Mouse (Mus musculus) forebrain, embryonic 12.5 days (tissue): Measurements from ENCODE around the gene Usp27x. TPM values are rescaled to one million over a fixed set of nuclear protein-coding genes. Genes with fewer than 3 reads are reported as not detected.

ENCODE experiments used
- ATAC-seq: fragments of 200-750 bp; cut with Nextera tagmentation; 2 replicates; pipeline ENCODE4 v1.8.0; 2017; ENCODE audit warnings: moderate TSS enrichment; ENCODE audit not compliant: low FRiP score
- H3K27ac ChIP-seq: fragments of 300-500 bp; sonication (generic); 2 replicates; pipeline ENCODE4 v1.5.1; 2016; ENCODE audit warnings: mild to moderate bottlenecking
- H3K27me3 ChIP-seq: fragments of 300-500 bp; sonication (generic); 2 replicates; pipeline ENCODE4 v1.6.1; 2016; ENCODE audit warnings: mild to moderate bottlenecking
- H3K36me3 ChIP-seq: fragments of 300-500 bp; sonication (generic); replicated peaks from 2 replicates; pipeline ENCODE4 v1.6.1; 2016; ENCODE audit warnings: mild to moderate bottlenecking
- H3K4me1 ChIP-seq: fragments of 300-500 bp; sonication (generic); 2 replicates; pipeline ENCODE4 v1.6.1; 2016
- H3K4me2 ChIP-seq: fragments of 300-500 bp; sonication (generic); 2 replicates; pipeline ENCODE4 v1.6.1; 2016; ENCODE audit warnings: mild to moderate bottlenecking, moderate library complexity
- H3K4me3 ChIP-seq: fragments of 300-500 bp; sonication (generic); replicated peaks from 2 replicates; pipeline ENCODE4 v1.5.1; 2016; ENCODE audit warnings: mild to moderate bottlenecking
- H3K9ac ChIP-seq: fragments of 300-500 bp; sonication (generic); 2 replicates; pipeline ENCODE4 v1.6.1; 2016; ENCODE audit warnings: mild to moderate bottlenecking
- H3K9me3 ChIP-seq: fragments of 300-500 bp; sonication (generic); 2 replicates; pipeline ENCODE4 v1.6.1; 2016
- WGBS: fragments of 180-500 bp; shearing (Covaris S2); methylation state at CpG from one replicate; pipeline ENCODE4 v1.1.7; 2016; 5-methylcytosine and 5-hydroxymethylcytosine counted together
- polyA plus RNA-seq: library from polyadenylated mRNA; unstranded; fragments of >200 nt; fragmentation: Nextera tagmentation; extraction: Ambion mirVana; gene quantifications from 2 replicates; pipeline ENCODE4 v1.2.1, GENCODE M21; 2016

Gene Usp27x
- polyA plus RNA-seq, result 1.3 and 1.4 TPM in 2 replicates

- H3K4me3 ChIP-seq, result peak within 1 kb of the TSS; percentile 57
- H3K4me2 ChIP-seq, result peak within 1 kb of the TSS; percentile 80
- ATAC-seq, result peak; percentile 90
- H3K36me3 ChIP-seq, result no peaks in the 10 kb centered on the region
- no peaks in the 10 kb centered on the region for H3K27me3 ChIP-seq
- H3K9ac ChIP-seq, result peak within 1 kb of the TSS; percentile 69
- H3K9me3 ChIP-seq, result no peaks in the 10 kb centered on the region
- 17% methylated on average over 51 of the region's 51 CpGs for WGBS
- peak within 1 kb of the TSS; percentile 82 for H3K27ac ChIP-seq
- peaks cover 3% of the 10 kb centered on the region; the same call in 1 of the 2 replicates for H3K4me1 ChIP-seq
Observed at GRCm38 (mm10) chrX:7375716-7376480, at the start of gene Usp27x. Usp27x (minus strand) TSS chrX:7375830.

- Histone ChIP-seq H3K27me3 (no peaks in the 10 kb centered on the region), H3K27ac (no peak overlapping the region), H3K9ac (peak overlapping the region; percentile 51; the same call in 1 of the 2 replicates), H3K4me2 (peak overlapping the region; percentile 58), H3K4me1 (no peaks in the 10 kb centered on the region), H3K9me3 (no peaks in the 10 kb centered on the region), H3K36me3 (no peaks in the 10 kb centered on the region), H3K4me3 (peak overlapping the region; percentile 44)
- peak; percentile 63 for ATAC-seq
- WGBS, result 26% methylated on average over 26 of the region's 26 CpGs
Observed at GRCm38 (mm10) chrX:7422691-7423111, 47.1 kb upstream of the Usp27x start.

DNA sequence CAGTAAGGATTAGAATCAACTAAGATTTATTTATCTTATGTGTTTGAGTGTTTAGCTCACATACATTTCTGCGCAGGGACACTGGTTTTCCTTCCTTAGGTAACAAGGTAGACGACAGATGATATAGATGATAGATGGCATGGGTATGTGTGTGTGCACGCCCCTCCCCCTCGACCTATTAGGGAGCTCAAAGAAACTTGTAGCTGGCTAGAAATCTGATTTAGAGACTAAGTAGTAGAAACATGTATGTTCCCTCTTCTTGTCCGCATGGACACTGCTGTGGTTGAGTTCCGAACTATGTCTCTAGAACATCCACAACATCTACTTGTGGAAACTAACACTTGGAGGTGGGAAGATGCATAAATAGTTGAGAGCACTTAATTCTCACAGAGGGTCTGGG is 46.5 kb upstream of the Usp27x start:
- H3K4me1 ChIP-seq, result no peaks in the 10 kb centered on the region
- no peak for ATAC-seq
- H3K27ac ChIP-seq, result no peak overlapping the region
- H3K9ac ChIP-seq, result no peak overlapping the region
- H3K9me3 ChIP-seq, result no peaks in the 10 kb centered on the region
- H3K27me3 ChIP-seq, result no peaks in the 10 kb centered on the region
- no peaks in the 10 kb centered on the region for H3K36me3 ChIP-seq
- peak overlapping the region; percentile 58 for H3K4me2 ChIP-seq
- H3K4me3 ChIP-seq, result peak overlapping the region; percentile 44
- 68% methylated on average over 6 of the region's 6 CpGs for WGBS

DNA sequence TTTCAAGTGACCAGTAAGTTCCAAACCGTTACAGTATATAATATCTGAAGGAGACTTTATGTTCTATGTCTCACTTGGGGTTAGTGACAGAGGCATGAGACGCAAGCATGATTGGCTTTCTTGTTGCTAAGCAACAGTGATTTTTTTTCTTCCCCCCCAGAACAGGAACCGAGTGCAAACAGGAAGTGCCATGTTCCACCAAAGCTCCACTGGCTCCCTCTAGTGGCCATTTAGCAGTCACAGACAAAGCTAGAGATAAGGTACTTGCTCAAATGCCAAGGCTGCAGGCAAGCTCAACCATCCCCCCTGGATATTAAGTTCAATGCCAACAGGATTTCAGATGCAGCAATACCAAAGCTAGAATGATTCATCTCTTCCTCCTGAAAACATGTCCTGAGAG is 45.4 kb upstream of the Usp27x start:
- H3K9me3 ChIP-seq, result no peaks in the 10 kb centered on the region
- H3K9ac ChIP-seq, result no peak overlapping the region
- H3K4me1 ChIP-seq, result no peaks in the 10 kb centered on the region
- no peak overlapping the region for H3K4me3 ChIP-seq
- ATAC-seq, result peak; percentile 37; the same call in 1 of the 2 replicates
- H3K36me3 ChIP-seq, result no peaks in the 10 kb centered on the region
- 35% methylated on average over 3 of the region's 3 CpGs for WGBS
- no peaks in the 10 kb centered on the region for H3K27me3 ChIP-seq
- H3K4me2 ChIP-seq, result 0 out of 2 replicates have a peak overlapping the region, but pooled peaks have one; percentile 13
- H3K27ac ChIP-seq, result no peak overlapping the region

GRCm38 (mm10) chrX:7416178-7416871 is 40.7 kb upstream of the Usp27x start:
- H3K4me2 ChIP-seq, result peak overlapping the region; percentile 19
- WGBS, result 29% methylated on average over 12 of the region's 12 CpGs
- no peak overlapping the region for H3K4me3 ChIP-seq

GRCm38 (mm10) chrX:7415308-7415707 is 39.7 kb upstream of the Usp27x start:
- Histone ChIP-seq H3K4me2 (no peak overlapping the region), H3K27ac (0 out of 2 replicates have a peak overlapping the region, but pooled peaks have one; percentile 5), H3K27me3 (no peaks in the 10 kb centered on the region), H3K36me3 (no peaks in the 10 kb centered on the region), H3K9ac (no peak overlapping the region), H3K9me3 (no peaks in the 10 kb centered on the region), H3K4me1 (no peaks in the 10 kb centered on the region), H3K4me3 (no peak overlapping the region)
- 90% methylated on average over 6 of the region's 6 CpGs for WGBS
- ATAC-seq, result no peak

More at GRCm38 (mm10) chrX:7416178-7416871, 40.7 kb upstream of the Usp27x start:
- no peaks in the 10 kb centered on the region for H3K4me1 ChIP-seq
- H3K27ac ChIP-seq, result peak overlapping the region; percentile 74
- H3K27me3 ChIP-seq, result no peaks in the 10 kb centered on the region
- no peak overlapping the region for H3K9ac ChIP-seq
- ATAC-seq, result peak; percentile 91
- H3K9me3 ChIP-seq, result no peaks in the 10 kb centered on the region
- no peaks in the 10 kb centered on the region for H3K36me3 ChIP-seq

DNA sequence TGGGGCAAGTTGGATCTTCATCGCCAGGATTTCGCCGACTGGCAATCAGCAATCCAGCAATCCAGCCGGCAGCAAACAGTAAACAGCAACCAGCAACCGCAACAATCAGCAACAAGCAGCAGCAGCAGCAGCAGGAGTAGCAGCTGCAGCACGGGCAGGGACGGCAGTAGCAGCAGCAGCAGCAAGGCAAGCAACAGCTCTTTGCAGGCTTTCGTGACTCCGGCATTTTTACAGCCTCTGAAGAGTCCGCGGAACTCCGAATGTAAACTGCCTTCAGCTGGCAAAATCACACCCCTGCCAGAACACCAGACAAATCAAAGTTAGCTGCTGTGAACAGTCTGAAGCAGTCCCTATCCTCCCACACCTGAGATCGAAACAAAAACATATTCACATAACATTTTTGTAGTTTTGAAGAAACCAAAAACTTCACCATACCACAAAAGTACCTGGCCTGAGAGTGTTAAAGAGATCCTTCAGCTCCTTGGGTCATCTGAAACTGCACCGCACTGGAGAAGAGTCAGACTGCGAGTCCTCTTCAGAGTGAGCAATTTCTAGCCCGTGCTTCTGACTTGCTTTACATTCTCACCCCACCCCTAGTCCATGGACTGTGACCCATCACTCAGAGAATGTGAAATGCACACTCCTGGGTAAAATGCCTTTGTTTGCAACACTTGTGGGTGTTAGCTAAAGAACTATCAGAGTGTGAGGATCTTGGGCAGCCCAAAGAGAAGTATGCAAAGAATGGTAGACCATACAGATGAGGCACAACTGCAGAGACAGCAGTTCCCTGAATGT is 36.8 kb upstream of the Usp27x start:
- Histone ChIP-seq H3K9ac (no peak overlapping the region), H3K9me3 (no peaks in the 10 kb centered on the region), H3K4me1 (no peaks in the 10 kb centered on the region), H3K4me2 (no peak overlapping the region), H3K27ac (no peak overlapping the region), H3K27me3 (no peaks in the 10 kb centered on the region), H3K4me3 (no peak overlapping the region), H3K36me3 (no peaks in the 10 kb centered on the region)
- WGBS, result 83% methylated on average over 16 of the region's 16 CpGs
- no peak for ATAC-seq

- H3K27me3 ChIP-seq, result no peaks in the 10 kb centered on the region
- ATAC-seq, result peak; percentile 12
- no peaks in the 10 kb centered on the region for H3K9me3 ChIP-seq
- peak overlapping the region; percentile 82 for H3K27ac ChIP-seq
- 0 out of 2 replicates have a peak overlapping the region, but pooled peaks have one; percentile 69 for H3K9ac ChIP-seq
- H3K4me2 ChIP-seq, result peak overlapping the region; percentile 80
- H3K4me3 ChIP-seq, result peak overlapping the region; percentile 57
- WGBS, result 41% methylated on average over 4 of the region's 4 CpGs
- no peaks in the 10 kb centered on the region for H3K36me3 ChIP-seq
- H3K4me1 ChIP-seq, result peaks cover 3% of the 10 kb centered on the region; the same call in 1 of the 2 replicates
Observed at GRCm38 (mm10) chrX:7376586-7376985, 956 bp upstream of the Usp27x start.

GRCm38 (mm10) chrX:7375322-7375715 is 311 bp downstream of the Usp27x start:
- Histone ChIP-seq H3K4me3 (peak overlapping the region; percentile 57), H3K9me3 (no peaks in the 10 kb centered on the region), H3K9ac (peak overlapping the region; percentile 69), H3K27ac (peak overlapping the region; percentile 82), H3K36me3 (no peaks in the 10 kb centered on the region), H3K4me1 (peaks cover 3% of the 10 kb centered on the region; the same call in 1 of the 2 replicates), H3K27me3 (no peaks in the 10 kb centered on the region), H3K4me2 (peak overlapping the region; percentile 80)
- 11% methylated on average over 15 of the region's 40 CpGs for WGBS
- ATAC-seq, result no peak; the same call in 1 of the 2 replicates

- no peaks in the 10 kb centered on the region for H3K36me3 ChIP-seq
- no peak overlapping the region for H3K27ac ChIP-seq
- no peaks in the 10 kb centered on the region for H3K9me3 ChIP-seq
- H3K4me3 ChIP-seq, result no peak overlapping the region
- no peaks in the 10 kb centered on the region for H3K4me1 ChIP-seq
- H3K4me2 ChIP-seq, result no peak overlapping the region
- ATAC-seq, result no peak
- WGBS, result 33% methylated on average over 2 of the region's 2 CpGs
- no peaks in the 10 kb centered on the region for H3K27me3 ChIP-seq
- no peak overlapping the region for H3K9ac ChIP-seq
Observed at GRCm38 (mm10) chrX:7325455-7325854, 50.2 kb downstream of the Usp27x start.

DNA sequence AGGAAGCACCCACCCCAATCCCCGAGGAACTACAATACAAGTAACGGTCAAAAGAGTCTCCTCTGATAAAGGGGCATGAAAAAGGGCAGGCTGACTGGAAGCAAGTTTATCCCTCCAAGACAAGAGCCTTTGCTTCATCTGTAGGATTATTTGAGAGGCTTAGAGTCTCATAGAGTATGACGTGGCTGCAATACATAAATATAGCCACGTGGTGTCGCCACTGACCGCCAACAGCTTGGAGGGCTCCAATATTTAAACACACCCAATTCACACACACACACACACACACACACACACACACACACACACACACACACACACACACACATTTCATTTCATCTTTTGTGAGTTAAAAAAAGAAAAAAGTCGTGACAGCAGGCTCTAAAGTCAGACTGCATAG is 53.3 kb downstream of the Usp27x start:
- no peaks in the 10 kb centered on the region for H3K27me3 ChIP-seq
- no peak overlapping the region for H3K9ac ChIP-seq
- no peak overlapping the region for H3K4me2 ChIP-seq
- H3K9me3 ChIP-seq, result no peaks in the 10 kb centered on the region
- no peak overlapping the region for H3K27ac ChIP-seq
- no peak for ATAC-seq
- no peaks in the 10 kb centered on the region for H3K36me3 ChIP-seq
- no peaks in the 10 kb centered on the region for H3K4me1 ChIP-seq
- no peak overlapping the region for H3K4me3 ChIP-seq
- WGBS, result 8% methylated on average over 7 of the region's 7 CpGs
